Mouse (Mus musculus) CD4-positive naive resting alpha-beta T cell, adult 76 days (primary cell): Measurements from ENCODE around the gene Med4. TPM values are rescaled to one million over a fixed set of nuclear protein-coding genes. Genes with fewer than 3 reads are reported as not detected.

Source experiments
- total RNA-seq: library from RNA; stranded (reverse); gene quantifications from one replicate; pipeline ENCODE4 v1.2.4, GENCODE M21; 2023

The Med4 gene
- 61.5 TPM for total RNA-seq

GRCm38 (mm10) chr14:73509765-73510423 is at the start of gene Med4:
Gene Med4 (plus strand): TSS chr14:73510025.

GRCm38 (mm10) chr14:73524766-73525448 is 15.1 kb downstream of the Med4 start, which contains the start of gene Sucla2:
Gene Sucla2 (plus strand): TSS chr14:73525319.

GRCm38 (mm10) chr14:73548051-73548450 is 38.2 kb downstream of the Med4 start, which contains the start of gene Nudt15:
Gene Nudt15 (minus strand): TSS chr14:73548242.

Other genes with a start within 250 kb of the Med4 start
- gene Rb1, start 184.2 kb upstream of the Med4 start, total RNA-seq, result 68.3 TPM
- 467 TPM for gene Itm2b, start 124.7 kb upstream of the Med4 start, total RNA-seq
- gene Sucla2, start 15.3 kb downstream of the Med4 start, total RNA-seq, result 53.8 TPM
- 10.7 TPM for gene Nudt15, start 38.2 kb downstream of the Med4 start, total RNA-seq
- not detected for gene Gm21750, start 151.2 kb downstream of the Med4 start, total RNA-seq